Mouse (Mus musculus): ENCODE measurements at regions not wholly inside any gene's neighbourhood (a gene's known extent, or its start where the extent isn't known, plus 50 kb on each side); places are given as distances from the start of the nearest gene placed in this dataset.

GRCm38 (mm10) chr6:107653840-107654523 is 124.4 kb downstream of the Lrrn1 start:
- Histone ChIP-seq H3K9ac (ENCODE audit: insufficient read depth, low read depth) (no peak overlapping the region), H3K9me3 (replicated peaks; ENCODE audit: low read length) (no peaks in the 10 kb centered on the region), H3K79me2 (replicated peaks; ENCODE audit: control insufficient read depth, extremely low read depth, insufficient read depth, poor library complexity, severe bottlenecking) (no peaks in the 10 kb centered on the region), H3K4me2 (ENCODE audit: insufficient read depth, low read depth, poor library complexity, severe bottlenecking) (no peak overlapping the region), H3K4me3 (replicated peaks in 1 of 3; ENCODE audit: low read depth in 2 of 3, low read length in 2 of 3, poor library complexity in 1 of 3) (no peak overlapping the region), H3K27me3 (replicated peaks) (peaks cover 23% of the 10 kb centered on the region), H3K36me3 (replicated peaks in 1 of 2; ENCODE audit: control insufficient read depth in 1 of 2, insufficient read depth in 1 of 2, low read length in 1 of 2) (no peaks in the 10 kb centered on the region), H3K4me1 (ENCODE audit: control insufficient read depth in 1 of 2, insufficient read depth in 2 of 2) (no peaks in the 10 kb centered on the region), H3K27ac (ENCODE audit: insufficient read depth, low read depth) (no peak overlapping the region)
- TF ChIP-seq MXI1 (IDR thresholded peaks at IDR 0.05; ENCODE audit: low read depth, low read length) (no peak), JUND (conservative IDR thresholded peaks at IDR 0.05; ENCODE audit: low read depth, low read length) (no peak), MYC (IDR thresholded peaks at IDR 0.05; ENCODE audit: low read depth, low read length) (no peak), TCF12 (IDR thresholded peaks at IDR 0.05; ENCODE audit: low read depth, low read length) (no peak), JUN (IDR thresholded peaks at IDR 0.05; ENCODE audit: insufficient read depth, low read depth, low read length) (no peak), MAFK (IDR thresholded peaks at IDR 0.05; ENCODE audit: insufficient replicate concordance, low read length) (no peak), MAZ (IDR thresholded peaks at IDR 0.05; ENCODE audit: low read depth, low read length) (no peak), ETS1 (conservative IDR thresholded peaks at IDR 0.05; ENCODE audit: low read depth, low read length) (no peak), CHD2 (IDR thresholded peaks at IDR 0.05; ENCODE audit: low read length) (no peak), ZKSCAN1 (IDR thresholded peaks at IDR 0.05; ENCODE audit: borderline replicate concordance, low read depth, low read length) (no peak)
- no peak for DNase-seq (ENCODE audit: extremely low read depth)
- in situ Hi-C loops (cut with MboI; ENCODE audit: low pct_ligation_motif_present, low pct_unique_long_range_greater_than_20kb, low sequenced_read_pairs) (no loop called here), dilution Hi-C loops (cut with MboI; ENCODE audit: extremely low pct_ligation_motif_present, extremely low pct_unique_long_range_greater_than_20kb, low sequenced_read_pairs) (no loop called here)

DNA sequence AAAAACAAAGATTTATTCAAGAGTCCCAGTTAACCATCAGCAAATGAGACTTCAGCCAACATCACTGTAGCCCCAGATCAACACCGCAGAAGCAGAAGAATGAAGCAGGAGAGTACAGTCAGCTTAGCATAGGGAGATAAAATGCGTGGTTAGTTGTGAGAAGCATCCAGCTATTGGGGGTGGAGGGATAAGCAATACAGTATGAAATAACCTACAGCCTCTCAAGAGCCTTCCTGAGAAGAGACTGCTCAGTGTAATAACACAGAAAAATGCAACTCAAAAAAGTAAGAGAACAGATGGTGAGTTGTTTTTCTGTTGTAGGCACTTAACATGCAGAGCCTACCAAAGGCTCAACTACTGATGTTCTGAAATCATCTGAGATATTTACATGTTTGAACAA is 128.2 kb downstream of the Lrrn1 start:
- TF ChIP-seq E2F4 (IDR thresholded peaks at IDR 0.05; ENCODE audit: insufficient replicate concordance, low read depth, low read length) (no peak), KAT2A (IDR thresholded peaks at IDR 0.05; ENCODE audit: insufficient replicate concordance, low read length) (no peak), MXI1 (IDR thresholded peaks at IDR 0.05; ENCODE audit: low read depth, low read length) (no peak), SIN3A (IDR thresholded peaks at IDR 0.05; ENCODE audit: low read length) (no peak), CHD2 (IDR thresholded peaks at IDR 0.05; ENCODE audit: low read length) (no peak), POLR2AphosphoS2 (IDR thresholded peaks at IDR 0.05; ENCODE audit: low read depth, low read length) (no peak), RAD21 (IDR thresholded peaks at IDR 0.05; ENCODE audit: low read depth, low read length) (no peak)
- dilution Hi-C loops (cut with MboI; ENCODE audit: extremely low pct_ligation_motif_present, extremely low pct_unique_long_range_greater_than_20kb, low sequenced_read_pairs) = no loop called here
- Histone ChIP-seq H3K4me2 (ENCODE audit: insufficient read depth, low read depth, poor library complexity, severe bottlenecking) (no peak overlapping the region), H3K9ac (ENCODE audit: insufficient read depth, low read depth) (no peak overlapping the region), H3K4me1 (ENCODE audit: control insufficient read depth in 1 of 2, insufficient read depth in 2 of 2) (no peaks in the 10 kb centered on the region), H3K27me3 (replicated peaks) (peaks cover 25% of the 10 kb centered on the region), H3K36me3 (replicated peaks in 1 of 2; ENCODE audit: control insufficient read depth in 1 of 2, insufficient read depth in 1 of 2, low read length in 1 of 2) (no peaks in the 10 kb centered on the region), H3K9me3 (replicated peaks; ENCODE audit: low read length) (no peaks in the 10 kb centered on the region), H3K4me3 (replicated peaks in 1 of 3; ENCODE audit: low read depth in 2 of 3, low read length in 2 of 3, poor library complexity in 1 of 3) (no peak overlapping the region), H3K27ac (ENCODE audit: insufficient read depth, low read depth) (no peak overlapping the region), H3K79me2 (replicated peaks; ENCODE audit: control insufficient read depth, extremely low read depth, insufficient read depth, poor library complexity, severe bottlenecking) (no peaks in the 10 kb centered on the region)
- no peak for DNase-seq (ENCODE audit: extremely low read depth)
- in situ Hi-C loops (cut with MboI; ENCODE audit: low pct_ligation_motif_present, low pct_unique_long_range_greater_than_20kb, low sequenced_read_pairs) = no loop called here
